Mouse (Mus musculus) frontal cortex, postnatal 14 days (tissue): Measurements from ENCODE around the gene Grin2b.
"Not testable (repeated sequence)": the region's sequence is repeated elsewhere in the genome, so short reads cannot be mapped to it uniquely, and the experiment has no call there.

ENCODE experiments used
- DNase-seq, 2 experiments: peaks; one replicate each; pipeline ENCODE4 v3.0.0; 2022; ENCODE audit warnings: low spot score in 2 of 2

Grin2b gene

GRCm38 (mm10) chr6:135798202-135798992 lies 374.9 kb downstream of the Grin2b start:
- no peak for DNase-seq

- no peak for DNase-seq
Observed at GRCm38 (mm10) chr6:135797371-135798033, 375.8 kb downstream of the Grin2b start.

- no peak for DNase-seq
Observed at GRCm38 (mm10) chr6:135796911-135797310, 376.4 kb downstream of the Grin2b start.

GRCm38 (mm10) chr6:135791412-135791811 lies 381.9 kb downstream of the Grin2b start:
- no peak for DNase-seq

- DNase-seq: no peak
Observed at GRCm38 (mm10) chr6:135789603-135790170, 383.6 kb downstream of the Grin2b start.

GRCm38 (mm10) chr6:135774670-135775069 lies 398.6 kb downstream of the Grin2b start:
- DNase-seq: no peak

- DNase-seq: no peak
Observed at GRCm38 (mm10) chr6:135767572-135767971, 405.7 kb downstream of the Grin2b start.

- no peak for DNase-seq
Observed at GRCm38 (mm10) chr6:135758735-135759134, 414.6 kb downstream of the Grin2b start.

- no peak for DNase-seq
Observed at GRCm38 (mm10) chr6:135756075-135756474, 417.2 kb downstream of the Grin2b start.

GRCm38 (mm10) chr6:135748412-135749076 lies 424.8 kb downstream of the Grin2b start:
- no peak for DNase-seq

- DNase-seq: no peak
Observed at GRCm38 (mm10) chr6:135745606-135746005, 427.7 kb downstream of the Grin2b start.

- DNase-seq: no peak
Observed at GRCm38 (mm10) chr6:135734227-135734732, 439.0 kb downstream of the Grin2b start.

GRCm38 (mm10) chr6:135727106-135727505 lies 446.2 kb downstream of the Grin2b start:
- DNase-seq: no peak

- DNase-seq: no peak
Observed at GRCm38 (mm10) chr6:135721706-135722105, 451.6 kb downstream of the Grin2b start.

- DNase-seq: no peak
Observed at GRCm38 (mm10) chr6:135714906-135715305, 458.4 kb downstream of the Grin2b start.

GRCm38 (mm10) chr6:135714236-135714635 lies 459.1 kb downstream of the Grin2b start:
- DNase-seq: no peak

- no peak for DNase-seq
Observed at GRCm38 (mm10) chr6:135713716-135714115, 459.6 kb downstream of the Grin2b start.

- DNase-seq: not testable (repeated sequence)
Observed at GRCm38 (mm10) chr6:135706850-135707522, 466.3 kb downstream of the Grin2b start.

GRCm38 (mm10) chr6:135703655-135704054 lies 469.7 kb downstream of the Grin2b start:
- no peak for DNase-seq

GRCm38 (mm10) chr6:135701361-135701760 lies 471.9 kb downstream of the Grin2b start:
- DNase-seq: no peak

- no peak for DNase-seq
Observed at GRCm38 (mm10) chr6:135700717-135701345, 472.5 kb downstream of the Grin2b start.
